Mouse (Mus musculus) hindbrain, embryonic 13.5 days (tissue): Measurements from ENCODE around the gene Lgsn. TPM values are rescaled to one million over a fixed set of nuclear protein-coding genes. Genes with fewer than 3 reads are reported as not detected.

Source experiments
- ATAC-seq: fragments of 200-750 bp; cut with Nextera tagmentation; 2 replicates; pipeline ENCODE4 v1.8.0; 2017; ENCODE audit warnings: moderate TSS enrichment; ENCODE audit not compliant: low FRiP score
- H3K27ac ChIP-seq: fragments of 300-500 bp; sonication (generic); 2 replicates; pipeline ENCODE4 v1.5.1; 2015; ENCODE audit warnings: inconsistent platforms, mild to moderate bottlenecking, moderate library complexity
- H3K27me3 ChIP-seq: fragments of 300-500 bp; sonication (generic); 2 replicates; pipeline ENCODE4 v1.6.1; 2015; ENCODE audit warnings: mild to moderate bottlenecking, inconsistent platforms
- H3K36me3 ChIP-seq: fragments of 300-500 bp; sonication (generic); 2 replicates; pipeline ENCODE4 v1.6.1; 2015; ENCODE audit warnings: mild to moderate bottlenecking, inconsistent platforms
- H3K4me1 ChIP-seq: fragments of 300-500 bp; sonication (generic); replicated peaks from 2 replicates; pipeline ENCODE4 v1.6.1; 2015; ENCODE audit warnings: inconsistent platforms
- H3K4me2 ChIP-seq: fragments of 300-500 bp; sonication (generic); 2 replicates; pipeline ENCODE4 v1.6.1; 2015; ENCODE audit warnings: inconsistent platforms, mild to moderate bottlenecking, moderate library complexity
- H3K4me3 ChIP-seq: fragments of 300-500 bp; sonication (generic); 2 replicates; pipeline ENCODE4 v1.5.1; 2015; ENCODE audit warnings: mild to moderate bottlenecking, inconsistent platforms
- H3K9ac ChIP-seq: fragments of 300-500 bp; sonication (generic); 2 replicates; pipeline ENCODE4 v1.6.1; 2015; ENCODE audit warnings: mild to moderate bottlenecking, inconsistent platforms
- H3K9me3 ChIP-seq: fragments of 300-500 bp; sonication (generic); 2 replicates; pipeline ENCODE4 v1.6.1; 2016; ENCODE audit warnings: inconsistent platforms
- WGBS: fragments of 180-500 bp; shearing (Covaris S2); methylation state at CpG from one replicate; pipeline ENCODE4 v1.1.7; 2015; 5-methylcytosine and 5-hydroxymethylcytosine counted together
- polyA plus RNA-seq: library from polyadenylated mRNA; unstranded; fragments of >200 nt; fragmentation: Nextera tagmentation; extraction: Ambion mirVana; gene quantifications from 2 replicates; pipeline ENCODE4 v1.2.1, GENCODE M21; 2015

The Lgsn gene
- polyA plus RNA-seq: not detected in 2 replicates

DNA sequence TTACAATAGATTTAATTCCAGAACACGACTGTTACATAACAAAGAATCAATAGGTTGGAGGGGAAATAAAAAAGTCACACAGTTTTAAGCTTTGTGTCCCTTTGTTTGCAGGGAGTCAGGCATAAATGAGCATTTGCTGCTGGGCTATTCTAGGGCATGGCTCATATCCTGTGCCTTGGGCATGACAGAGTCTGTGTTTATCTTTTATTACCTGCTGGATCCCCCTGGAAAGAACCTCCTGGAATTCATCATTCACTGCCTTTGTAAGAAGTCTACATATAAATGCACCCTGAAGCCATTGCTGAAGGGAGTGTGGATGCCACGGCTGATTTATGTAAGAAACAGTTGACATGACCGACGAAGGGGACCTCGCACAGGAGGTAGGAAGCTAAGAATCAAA, at the start of gene Lgsn:
Gene Lgsn (plus strand): TSS at position 301 of the 400 bp plus-strand sequence.
- H3K36me3 ChIP-seq: no peaks in the 10 kb centered on the region
- H3K9ac ChIP-seq: no peak within 1 kb of the TSS
- no peak within 1 kb of the TSS for H3K4me3 ChIP-seq
- no peak within 1 kb of the TSS for H3K4me2 ChIP-seq
- H3K27ac ChIP-seq: no peak within 1 kb of the TSS
- no peaks in the 10 kb centered on the region for H3K9me3 ChIP-seq
- ATAC-seq: no peak
- 78% methylated on average over 5 of the region's 5 CpGs for WGBS
- no peaks in the 10 kb centered on the region for H3K4me1 ChIP-seq
- H3K27me3 ChIP-seq: no peaks in the 10 kb centered on the region

DNA sequence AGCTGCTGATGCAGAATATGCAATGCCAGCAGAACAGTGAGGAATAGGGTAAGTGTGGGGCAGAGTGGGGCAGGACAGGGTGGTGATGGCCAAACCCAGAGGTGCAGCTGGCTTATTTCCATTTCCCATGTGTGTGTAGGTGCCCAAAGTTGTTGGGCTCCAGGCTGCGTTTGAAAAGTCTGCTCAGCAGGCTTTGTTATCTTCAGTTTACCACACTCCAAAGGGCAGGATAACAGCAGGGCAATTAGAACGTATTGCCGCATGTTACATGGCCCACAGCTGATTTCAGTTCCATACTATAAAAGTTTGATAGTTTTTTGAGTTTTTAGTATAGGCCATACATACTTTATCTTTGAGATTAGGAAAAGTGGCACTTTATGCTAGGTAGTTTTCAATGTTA, 37.8 kb upstream of the Lgsn start:
- no peaks in the 10 kb centered on the region for H3K36me3 ChIP-seq
- H3K4me1 ChIP-seq: no peaks in the 10 kb centered on the region
- ATAC-seq: no peak
- no peak overlapping the region for H3K4me3 ChIP-seq
- no peak overlapping the region for H3K4me2 ChIP-seq
- H3K27ac ChIP-seq: no peak overlapping the region
- H3K9ac ChIP-seq: no peak overlapping the region
- H3K9me3 ChIP-seq: no peaks in the 10 kb centered on the region
- 79% methylated on average over 3 of the region's 3 CpGs for WGBS
- H3K27me3 ChIP-seq: no peaks in the 10 kb centered on the region

- no peak overlapping the region for H3K4me2 ChIP-seq
- 68% methylated on average over 8 of the region's 8 CpGs for WGBS
- H3K36me3 ChIP-seq: no peaks in the 10 kb centered on the region
- H3K4me3 ChIP-seq: no peak overlapping the region
- no peak overlapping the region for H3K27ac ChIP-seq
- no peak overlapping the region for H3K9ac ChIP-seq
- no peaks in the 10 kb centered on the region for H3K27me3 ChIP-seq
- H3K4me1 ChIP-seq: no peaks in the 10 kb centered on the region
- ATAC-seq: no peak
- no peaks in the 10 kb centered on the region for H3K9me3 ChIP-seq
Observed at GRCm38 (mm10) chr1:31142288-31143094, 33.7 kb upstream of the Lgsn start.

- Histone ChIP-seq H3K4me3 (no peak overlapping the region), H3K9ac (no peak overlapping the region), H3K4me2 (no peak overlapping the region), H3K36me3 (no peaks in the 10 kb centered on the region), H3K9me3 (no peaks in the 10 kb centered on the region), H3K27me3 (no peaks in the 10 kb centered on the region), H3K4me1 (no peaks in the 10 kb centered on the region), H3K27ac (no peak overlapping the region)
- WGBS: 91% methylated on average over 2 of the region's 2 CpGs
- no peak for ATAC-seq
Observed at GRCm38 (mm10) chr1:31143571-31143970, 32.6 kb upstream of the Lgsn start.

- H3K4me3 ChIP-seq: no peak overlapping the region
- no peaks in the 10 kb centered on the region for H3K36me3 ChIP-seq
- 63% methylated on average over 6 of the region's 6 CpGs for WGBS
- H3K9ac ChIP-seq: no peak overlapping the region
- no peak overlapping the region for H3K27ac ChIP-seq
- no peaks in the 10 kb centered on the region for H3K27me3 ChIP-seq
- H3K9me3 ChIP-seq: no peaks in the 10 kb centered on the region
- no peak for ATAC-seq
- H3K4me1 ChIP-seq: no peaks in the 10 kb centered on the region
- H3K4me2 ChIP-seq: no peak overlapping the region
Observed at GRCm38 (mm10) chr1:31149671-31150070, 26.5 kb upstream of the Lgsn start.

GRCm38 (mm10) chr1:31150546-31150945, 25.7 kb upstream of the Lgsn start:
- Histone ChIP-seq H3K9ac (no peak overlapping the region), H3K4me3 (no peak overlapping the region), H3K4me1 (no peaks in the 10 kb centered on the region), H3K27ac (no peak overlapping the region), H3K9me3 (no peaks in the 10 kb centered on the region), H3K36me3 (no peaks in the 10 kb centered on the region), H3K27me3 (no peaks in the 10 kb centered on the region), H3K4me2 (no peak overlapping the region)
- 74% methylated on average over 3 of the region's 3 CpGs for WGBS
- ATAC-seq: no peak

GRCm38 (mm10) chr1:31152799-31153426, 23.3 kb upstream of the Lgsn start:
- H3K4me1 ChIP-seq: no peaks in the 10 kb centered on the region
- H3K4me3 ChIP-seq: no peak overlapping the region
- H3K4me2 ChIP-seq: no peak overlapping the region
- H3K36me3 ChIP-seq: no peaks in the 10 kb centered on the region
- no peak overlapping the region for H3K27ac ChIP-seq
- H3K9ac ChIP-seq: no peak overlapping the region
- H3K9me3 ChIP-seq: no peaks in the 10 kb centered on the region
- WGBS: 86% methylated on average over 2 of the region's 2 CpGs
- ATAC-seq: no peak
- no peaks in the 10 kb centered on the region for H3K27me3 ChIP-seq

GRCm38 (mm10) chr1:31153793-31154349, 22.3 kb upstream of the Lgsn start:
- Histone ChIP-seq H3K9me3 (no peaks in the 10 kb centered on the region), H3K9ac (no peak overlapping the region), H3K36me3 (no peaks in the 10 kb centered on the region), H3K27ac (no peak overlapping the region), H3K4me3 (no peak overlapping the region), H3K4me2 (no peak overlapping the region), H3K4me1 (no peaks in the 10 kb centered on the region), H3K27me3 (no peaks in the 10 kb centered on the region)
- peak; percentile 73 for ATAC-seq
- WGBS: 26% methylated on average over 7 of the region's 7 CpGs

GRCm38 (mm10) chr1:31156185-31156584, 20.0 kb upstream of the Lgsn start:
- no peaks in the 10 kb centered on the region for H3K27me3 ChIP-seq
- no peak overlapping the region for H3K27ac ChIP-seq
- WGBS: 96% methylated on average over 2 of the region's 2 CpGs
- no peak overlapping the region for H3K4me2 ChIP-seq
- no peaks in the 10 kb centered on the region for H3K4me1 ChIP-seq
- H3K9ac ChIP-seq: no peak overlapping the region
- no peaks in the 10 kb centered on the region for H3K9me3 ChIP-seq
- H3K36me3 ChIP-seq: no peaks in the 10 kb centered on the region
- H3K4me3 ChIP-seq: no peak overlapping the region
- no peak for ATAC-seq

GRCm38 (mm10) chr1:31156884-31157283, 19.3 kb upstream of the Lgsn start:
- no peak for ATAC-seq
- H3K4me3 ChIP-seq: no peak overlapping the region
- no peak overlapping the region for H3K27ac ChIP-seq
- H3K9me3 ChIP-seq: no peaks in the 10 kb centered on the region
- H3K4me2 ChIP-seq: no peak overlapping the region
- no peaks in the 10 kb centered on the region for H3K36me3 ChIP-seq
- H3K4me1 ChIP-seq: no peaks in the 10 kb centered on the region
- no peaks in the 10 kb centered on the region for H3K27me3 ChIP-seq
- WGBS: 84% methylated on average over 2 of the region's 2 CpGs
- H3K9ac ChIP-seq: no peak overlapping the region

- WGBS: 84% methylated on average over 18 of the region's 18 CpGs
- Histone ChIP-seq H3K9me3 (no peaks in the 10 kb centered on the region), H3K27me3 (no peaks in the 10 kb centered on the region), H3K4me3 (no peak overlapping the region), H3K4me2 (no peak overlapping the region), H3K9ac (no peak overlapping the region), H3K36me3 (no peaks in the 10 kb centered on the region), H3K4me1 (no peaks in the 10 kb centered on the region), H3K27ac (no peak overlapping the region)
- ATAC-seq: no peak
Observed at GRCm38 (mm10) chr1:31164527-31165189, 11.5 kb upstream of the Lgsn start.

GRCm38 (mm10) chr1:31165326-31166121, 10.7 kb upstream of the Lgsn start:
- H3K27me3 ChIP-seq: no peaks in the 10 kb centered on the region
- no peaks in the 10 kb centered on the region for H3K9me3 ChIP-seq
- no peak for ATAC-seq
- no peaks in the 10 kb centered on the region for H3K4me1 ChIP-seq
- no peak overlapping the region for H3K27ac ChIP-seq
- H3K36me3 ChIP-seq: no peaks in the 10 kb centered on the region
- 93% methylated on average over 7 of the region's 7 CpGs for WGBS
- no peak overlapping the region for H3K4me3 ChIP-seq
- H3K9ac ChIP-seq: no peak overlapping the region
- no peak overlapping the region for H3K4me2 ChIP-seq
